Mouse (Mus musculus) megakaryocyte, embryonic 14.5 days (primary cell): ENCODE measurements around the gene Ylpm1.

Source experiments
- FLI1 ChIP-seq: IDR thresholded peaks from 2 replicates; pipeline ENCODE4 v1.6.1; 2012; ENCODE audit warnings: low read length, inconsistent platforms, mixed read lengths
- GATA1 ChIP-seq: IDR thresholded peaks from 3 replicates; pipeline ENCODE4 v1.6.1; 2012; ENCODE audit warnings: mixed read lengths, low read length, inconsistent platforms, borderline replicate concordance

DNA sequence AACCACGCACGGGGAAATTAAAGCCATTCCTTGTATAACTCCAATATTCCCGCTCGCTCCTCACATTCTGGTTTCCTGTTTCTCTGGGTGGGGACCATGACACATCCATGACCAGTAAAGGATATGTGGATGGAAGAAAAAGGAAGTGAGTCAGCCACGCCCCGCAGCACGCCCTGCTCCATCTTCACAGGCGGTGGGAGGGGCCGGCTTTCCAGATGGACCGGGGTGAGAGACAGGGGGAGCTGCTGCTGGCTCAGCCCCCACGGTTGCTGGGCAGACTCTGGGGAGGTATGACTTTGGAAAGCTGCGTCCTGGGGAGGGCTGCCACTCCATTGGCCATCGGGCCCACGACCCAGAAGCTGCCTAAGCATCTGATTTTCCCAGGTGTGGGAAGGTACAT, 97.9 kb downstream of the Ylpm1 start:
- TF ChIP-seq GATA1 (no peak), FLI1 (no peak)
